Mouse (Mus musculus) hindbrain, embryonic 16.5 days (tissue): ENCODE data around the gene Nagk. TPM values are rescaled to one million over a fixed set of nuclear protein-coding genes. Genes with fewer than 3 reads are reported as not detected.

ENCODE experiments used
- ATAC-seq: fragments of 200-750 bp; cut with Nextera tagmentation; 2 replicates; pipeline ENCODE4 v1.8.0; 2017; ENCODE audit warnings: moderate TSS enrichment, moderate library complexity
- H3K27ac ChIP-seq: fragments of 300-500 bp; sonication (generic); 2 replicates; pipeline ENCODE4 v1.5.1; 2014; ENCODE audit warnings: low read depth, mild to moderate bottlenecking, control low read depth, low read length, moderate library complexity
- H3K27me3 ChIP-seq: fragments of 300-500 bp; sonication (generic); replicated peaks from 2 replicates; pipeline ENCODE4 v1.6.1; 2014; ENCODE audit warnings: low read length; ENCODE audit not compliant: control insufficient read depth, insufficient read depth
- H3K36me3 ChIP-seq: fragments of 300-500 bp; sonication (generic); 2 replicates; pipeline ENCODE4 v1.6.1; 2014; ENCODE audit warnings: mild to moderate bottlenecking, low read length, moderate library complexity, mixed read lengths; ENCODE audit not compliant: control insufficient read depth, insufficient read depth
- H3K4me1 ChIP-seq: fragments of 300-500 bp; sonication (generic); 2 replicates; pipeline ENCODE4 v1.6.1; 2014; ENCODE audit warnings: low read depth, low read length; ENCODE audit not compliant: control insufficient read depth, insufficient read depth
- H3K4me2 ChIP-seq: fragments of 300-500 bp; sonication (generic); 2 replicates; pipeline ENCODE4 v1.6.1; 2014; ENCODE audit warnings: mild to moderate bottlenecking, low read length, control low read depth, moderate library complexity
- H3K4me3 ChIP-seq: fragments of 300-500 bp; sonication (generic); 2 replicates; pipeline ENCODE4 v1.5.1; 2014; ENCODE audit warnings: mild to moderate bottlenecking, low read length, control low read depth, moderate library complexity
- H3K9ac ChIP-seq: fragments of 300-500 bp; sonication (generic); 2 replicates; pipeline ENCODE4 v1.6.1; 2014; ENCODE audit warnings: low read depth, mild to moderate bottlenecking, control low read depth, low read length, moderate library complexity
- H3K9me3 ChIP-seq: fragments of 300-500 bp; sonication (generic); 2 replicates; pipeline ENCODE4 v1.6.1; 2014; ENCODE audit warnings: mild to moderate bottlenecking, low read length, moderate library complexity; ENCODE audit not compliant: control insufficient read depth
- WGBS: fragments of 180-500 bp; shearing (Covaris S2); extraction: QIAGEN DNeasy Blood & Tissue Kit; methylation state at CpG from one replicate; pipeline ENCODE4 v1.1.7; 2014; 5-methylcytosine and 5-hydroxymethylcytosine counted together
- polyA plus RNA-seq: library from polyadenylated mRNA; unstranded; fragments of >200 nt; fragmentation: Nextera tagmentation; extraction: Ambion mirVana; gene quantifications from 2 replicates; pipeline ENCODE4 v1.2.1, GENCODE M21; 2015

Gene Nagk
- polyA plus RNA-seq: 115 and 123 TPM in 2 replicates

GRCm38 (mm10) chr6:83794760-83795296 lies at the start of gene Nagk:
Gene Nagk, plus strand, starts transcription at chr6:83794982.
- peaks cover 11% of the 10 kb centered on the region for H3K4me1 ChIP-seq
- peak within 1 kb of the TSS; percentile 84 for H3K4me2 ChIP-seq
- H3K36me3 ChIP-seq: peaks cover 2% of the 10 kb centered on the region; the same call in 1 of the 2 replicates
- H3K4me3 ChIP-seq: peak within 1 kb of the TSS; percentile 83
- peak; percentile 96 for ATAC-seq
- under 1% methylated on average over 43 of the region's 43 CpGs for WGBS
- peak within 1 kb of the TSS; percentile 89 for H3K9ac ChIP-seq
- H3K9me3 ChIP-seq: no peaks in the 10 kb centered on the region
- peak within 1 kb of the TSS; percentile 95 for H3K27ac ChIP-seq
- no peaks in the 10 kb centered on the region for H3K27me3 ChIP-seq

GRCm38 (mm10) chr6:83745466-83745865 lies 49.3 kb upstream of the Nagk start:
- H3K4me1 ChIP-seq: no peaks in the 10 kb centered on the region
- no peak overlapping the region for H3K4me3 ChIP-seq
- H3K36me3 ChIP-seq: no peaks in the 10 kb centered on the region
- no peaks in the 10 kb centered on the region for H3K9me3 ChIP-seq
- no peaks in the 10 kb centered on the region; the same call in 1 of the 2 replicates for H3K27me3 ChIP-seq
- H3K27ac ChIP-seq: no peak overlapping the region
- H3K4me2 ChIP-seq: no peak overlapping the region
- no peak overlapping the region for H3K9ac ChIP-seq
- ATAC-seq: no peak
- WGBS: 54% methylated on average over 2 of the region's 2 CpGs

GRCm38 (mm10) chr6:83749286-83749685 lies 45.5 kb upstream of the Nagk start:
- no peak overlapping the region for H3K4me2 ChIP-seq
- H3K9ac ChIP-seq: no peak overlapping the region
- no peaks in the 10 kb centered on the region; the same call in 1 of the 2 replicates for H3K27me3 ChIP-seq
- H3K9me3 ChIP-seq: no peaks in the 10 kb centered on the region
- H3K27ac ChIP-seq: no peak overlapping the region
- no peaks in the 10 kb centered on the region for H3K4me1 ChIP-seq
- H3K36me3 ChIP-seq: no peaks in the 10 kb centered on the region
- 51% methylated on average over 3 of the region's 3 CpGs for WGBS
- H3K4me3 ChIP-seq: no peak overlapping the region
- ATAC-seq: no peak

- Histone ChIP-seq H3K9me3 (no peaks in the 10 kb centered on the region), H3K27me3 (no peaks in the 10 kb centered on the region; the same call in 1 of the 2 replicates), H3K27ac (no peak overlapping the region), H3K36me3 (no peaks in the 10 kb centered on the region), H3K9ac (no peak overlapping the region), H3K4me3 (no peak overlapping the region), H3K4me1 (no peaks in the 10 kb centered on the region), H3K4me2 (no peak overlapping the region)
- 9% methylated on average over 11 of the region's 11 CpGs for WGBS
- ATAC-seq: no peak
Measured at GRCm38 (mm10) chr6:83750171-83750684, 44.6 kb upstream of the Nagk start.

GRCm38 (mm10) chr6:83756051-83756450 lies 38.7 kb upstream of the Nagk start:
- no peak for ATAC-seq
- Histone ChIP-seq H3K36me3 (no peaks in the 10 kb centered on the region), H3K4me2 (no peak overlapping the region), H3K9ac (no peak overlapping the region), H3K4me3 (no peak overlapping the region), H3K27me3 (peaks cover 33% of the 10 kb centered on the region), H3K4me1 (no peaks in the 10 kb centered on the region; the same call in 1 of the 2 replicates), H3K9me3 (no peaks in the 10 kb centered on the region), H3K27ac (no peak overlapping the region)
- 70% methylated on average over 9 of the region's 9 CpGs for WGBS

GRCm38 (mm10) chr6:83762344-83762743 lies 32.4 kb upstream of the Nagk start, which contains the start of gene Ankrd53:
Gene Ankrd53, plus strand, starts transcription at chr6:83762644.
- Histone ChIP-seq H3K4me1 (peaks cover 5% of the 10 kb centered on the region), H3K9ac (peak within 1 kb of the TSS; percentile 35), H3K27me3 (peaks cover 62% of the 10 kb centered on the region), H3K4me2 (peak within 1 kb of the TSS; percentile 54), H3K4me3 (peak within 1 kb of the TSS; percentile 24), H3K36me3 (no peaks in the 10 kb centered on the region), H3K27ac (no peak within 1 kb of the TSS), H3K9me3 (no peaks in the 10 kb centered on the region)
- 30% methylated on average over 6 of the region's 6 CpGs for WGBS
- no peak for ATAC-seq

GRCm38 (mm10) chr6:83762880-83763431 lies 31.8 kb upstream of the Nagk start:
- WGBS: 2% methylated on average over 35 of the region's 35 CpGs
- Histone ChIP-seq H3K4me1 (peaks cover 5% of the 10 kb centered on the region), H3K36me3 (no peaks in the 10 kb centered on the region), H3K4me3 (peak overlapping the region; percentile 24), H3K27ac (no peak overlapping the region), H3K9ac (peak overlapping the region; percentile 35), H3K9me3 (no peaks in the 10 kb centered on the region), H3K27me3 (peaks cover 56% of the 10 kb centered on the region), H3K4me2 (peak overlapping the region; percentile 54)
- no peak for ATAC-seq

- no peak for ATAC-seq
- 96% methylated on average over 3 of the region's 3 CpGs for WGBS
- Histone ChIP-seq H3K4me2 (no peak overlapping the region), H3K4me1 (peaks cover 5% of the 10 kb centered on the region), H3K27me3 (peaks cover 25% of the 10 kb centered on the region), H3K9ac (no peak overlapping the region), H3K36me3 (peaks cover 8% of the 10 kb centered on the region), H3K27ac (no peak overlapping the region), H3K4me3 (no peak overlapping the region), H3K9me3 (no peaks in the 10 kb centered on the region)
Measured at GRCm38 (mm10) chr6:83766982-83767381, 27.8 kb upstream of the Nagk start.

GRCm38 (mm10) chr6:83768485-83768884 lies 26.3 kb upstream of the Nagk start:
- ATAC-seq: no peak
- Histone ChIP-seq H3K36me3 (peaks cover 8% of the 10 kb centered on the region), H3K4me1 (peaks cover under 1% of the 10 kb centered on the region; the same call in 1 of the 2 replicates), H3K4me2 (no peak overlapping the region), H3K9me3 (no peaks in the 10 kb centered on the region), H3K27me3 (peaks cover 11% of the 10 kb centered on the region), H3K27ac (no peak overlapping the region), H3K9ac (no peak overlapping the region), H3K4me3 (no peak overlapping the region)
- WGBS: 85% methylated on average over 5 of the region's 5 CpGs
